Mouse (Mus musculus): Measurements from ENCODE around the gene Syne1.

Syne1 gene

DNA sequence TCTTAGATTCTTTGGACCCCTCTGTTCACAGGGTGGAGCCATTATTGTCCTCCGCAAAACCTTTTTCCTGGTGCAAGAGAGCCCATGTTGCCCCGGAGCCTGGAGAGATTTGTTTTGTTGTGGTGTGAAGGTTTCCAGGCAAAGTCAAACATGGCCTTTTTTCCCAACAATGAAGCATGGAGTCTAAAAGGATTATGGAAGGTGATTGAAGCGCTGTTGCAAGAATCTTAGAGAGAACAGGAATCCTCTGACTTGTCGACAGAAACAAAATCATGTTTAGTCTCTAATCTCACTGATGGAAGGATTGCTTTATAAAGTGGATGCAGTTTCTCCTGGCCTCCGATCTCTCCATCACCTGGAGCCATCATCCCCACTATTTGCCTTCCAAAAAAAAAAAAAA is at the start of gene Syne1:
Syne1 (minus strand) TSS at position 101 of the 400 bp plus-strand sequence.
- no peak for DNase-seq (ENCODE audit: low spot score)

DNA sequence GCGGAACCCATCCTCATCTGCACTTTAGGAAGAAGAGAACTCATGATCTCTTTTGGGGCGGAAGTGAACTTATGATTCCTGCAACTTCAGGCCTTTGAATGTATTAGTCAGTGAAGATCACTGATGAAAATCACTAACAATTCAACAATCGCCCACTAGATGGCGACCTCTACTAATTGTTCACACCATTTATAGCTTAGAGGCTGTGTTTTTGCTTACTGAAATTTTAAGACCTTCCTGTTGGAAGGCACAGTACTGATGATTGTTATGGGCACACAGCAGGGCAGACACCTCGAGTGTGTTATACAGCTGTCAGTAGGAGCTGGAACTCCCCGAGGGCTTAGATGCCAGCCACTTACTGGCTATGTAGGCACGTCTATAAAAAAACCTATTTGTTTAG is 48.8 kb upstream of the Syne1 start:
- peak; percentile 31 for DNase-seq (ENCODE audit: low spot score)

DNA sequence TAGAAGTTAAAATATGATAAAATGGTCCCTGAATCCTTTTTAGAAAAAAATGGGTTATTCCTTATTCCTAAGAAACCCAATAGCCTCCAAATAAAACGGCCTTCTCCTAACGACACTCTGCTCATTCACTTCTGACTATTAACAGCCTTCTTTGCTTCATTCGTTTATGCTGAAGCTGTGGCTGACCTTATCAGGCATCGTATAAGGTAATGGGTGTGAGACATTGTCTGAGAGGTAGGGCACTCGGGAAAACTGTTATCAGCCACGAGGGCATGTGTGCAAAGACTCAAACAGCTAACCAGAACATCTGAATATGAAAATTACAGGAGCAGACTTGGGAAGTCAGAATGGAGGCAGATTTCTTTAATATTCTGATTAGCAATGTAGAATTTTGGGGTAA is 45.3 kb upstream of the Syne1 start:
- DNase-seq (ENCODE audit: low spot score), result no peak

DNA sequence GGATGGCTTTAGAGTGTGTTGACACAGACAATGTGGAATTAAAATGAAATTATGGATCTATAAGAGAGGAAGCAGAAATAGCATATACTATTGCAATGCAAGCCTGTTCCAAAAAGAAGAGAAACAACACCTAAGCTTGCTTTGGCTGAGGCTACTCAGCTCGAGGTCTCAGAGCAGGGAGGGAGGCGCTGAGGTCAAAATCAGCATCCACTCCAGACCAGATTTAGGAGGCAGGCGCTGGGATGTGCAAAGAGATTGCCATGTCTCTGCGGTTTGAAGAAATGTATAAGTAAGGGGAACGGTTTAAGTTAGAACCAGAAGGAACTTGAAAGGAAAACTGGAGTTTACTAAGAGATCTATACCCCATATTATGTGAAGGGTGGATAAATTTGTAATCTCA is 43.2 kb upstream of the Syne1 start:
- no peak for DNase-seq (ENCODE audit: low spot score)

DNA sequence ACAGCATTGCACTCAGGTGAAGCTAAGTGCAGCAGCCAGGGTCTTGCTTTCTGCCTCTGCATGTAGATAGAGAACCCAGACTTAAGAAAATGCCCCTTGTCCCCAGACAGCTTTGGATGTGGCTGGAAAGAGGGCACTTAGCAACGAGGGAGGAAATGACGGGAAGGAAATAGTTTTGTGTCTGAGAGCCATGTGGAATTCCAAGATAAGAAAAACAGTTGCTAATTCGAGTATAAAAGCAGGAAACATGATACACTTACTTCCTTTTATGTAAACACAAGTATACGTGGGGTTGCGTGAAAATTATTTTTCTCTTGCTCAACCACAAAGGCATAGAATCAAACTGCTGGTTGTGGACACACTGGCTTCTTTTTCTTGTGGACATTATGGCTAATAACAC is 42.2 kb upstream of the Syne1 start, which contains the start of gene Myct1:
Myct1 (plus strand) TSS at position 312 of the 400 bp plus-strand sequence.
- DNase-seq (ENCODE audit: low spot score), result no peak

DNA sequence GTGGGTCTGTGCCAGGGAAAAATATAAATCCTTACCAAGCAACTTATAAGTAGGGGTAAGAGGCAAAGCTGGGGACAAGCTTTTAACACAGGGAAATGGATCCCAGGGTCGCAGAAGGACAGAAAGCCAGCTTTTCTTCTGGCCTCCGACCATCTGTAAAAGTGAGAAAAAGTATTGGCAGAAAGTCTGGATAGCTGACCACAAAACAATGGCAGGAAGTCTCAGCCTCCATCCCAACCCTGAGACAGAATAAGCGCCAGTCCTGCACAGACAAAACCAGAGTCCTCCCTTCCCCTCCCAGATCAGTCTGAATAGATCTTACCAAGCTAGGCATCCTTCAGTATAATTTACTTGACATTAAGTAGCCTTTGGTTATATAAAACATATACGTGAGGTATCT is 40.7 kb upstream of the Syne1 start:
- no peak for DNase-seq (ENCODE audit: low spot score)

DNA sequence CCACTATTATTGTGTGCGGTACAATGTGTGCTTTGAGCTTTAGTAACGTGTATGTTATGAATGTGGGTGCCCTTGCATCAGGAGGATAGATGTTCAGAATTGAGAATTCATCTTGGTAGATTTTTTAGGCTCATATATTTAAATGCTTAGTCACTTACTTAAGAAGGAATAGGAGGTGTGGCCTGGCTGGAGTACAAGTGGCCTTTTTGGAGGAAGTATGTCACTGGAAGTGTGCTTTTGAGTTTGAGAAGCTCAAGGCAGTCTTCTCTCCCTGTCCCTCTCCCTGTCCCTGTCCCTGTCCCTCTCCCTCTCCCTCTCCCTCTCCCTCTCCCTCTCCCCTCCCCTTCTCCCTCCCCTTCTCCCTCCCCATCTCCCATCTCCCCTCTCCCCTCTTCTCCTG is 39.8 kb upstream of the Syne1 start:
- DNase-seq (ENCODE audit: low spot score), result no peak

DNA sequence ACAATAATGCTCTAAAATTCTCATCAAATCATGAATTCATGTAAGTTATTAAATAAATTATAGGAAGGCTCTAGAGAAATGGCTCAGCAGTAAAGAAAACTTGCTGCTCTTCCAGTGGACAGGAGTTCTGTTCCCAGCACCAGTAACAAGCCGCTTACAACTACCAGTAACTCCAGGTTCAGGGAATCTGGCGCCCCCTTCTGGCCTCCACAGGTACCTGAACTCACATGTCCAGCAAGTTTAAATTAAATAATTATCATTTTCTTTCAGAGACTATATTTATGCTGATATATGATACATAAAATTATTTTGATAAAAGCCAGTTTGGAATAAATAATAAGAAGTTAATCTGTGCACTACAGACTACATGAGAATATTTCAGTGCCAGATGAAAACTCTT is 22.0 kb upstream of the Syne1 start:
- DNase-seq (ENCODE audit: low spot score), result no peak

DNA sequence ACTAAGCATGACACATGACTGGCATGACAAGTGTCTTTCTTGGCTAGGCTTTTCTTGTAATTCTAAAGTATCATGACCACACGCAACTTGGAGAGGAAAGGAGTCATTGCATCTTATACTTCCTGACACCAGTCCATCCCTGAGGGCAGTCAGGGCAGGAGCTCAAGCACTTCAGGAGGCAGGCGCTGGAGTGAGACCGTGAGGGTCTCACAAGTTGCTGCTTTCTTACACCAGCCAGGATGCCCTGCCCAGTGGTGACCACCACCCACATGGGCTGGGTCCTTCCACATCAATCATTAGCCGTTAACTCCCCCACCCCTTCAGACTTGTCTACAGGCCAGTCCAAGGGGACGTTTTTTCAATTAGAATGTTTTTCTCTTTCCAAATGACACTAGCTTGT is 20.1 kb upstream of the Syne1 start:
- DNase-seq (ENCODE audit: low spot score), result no peak

DNA sequence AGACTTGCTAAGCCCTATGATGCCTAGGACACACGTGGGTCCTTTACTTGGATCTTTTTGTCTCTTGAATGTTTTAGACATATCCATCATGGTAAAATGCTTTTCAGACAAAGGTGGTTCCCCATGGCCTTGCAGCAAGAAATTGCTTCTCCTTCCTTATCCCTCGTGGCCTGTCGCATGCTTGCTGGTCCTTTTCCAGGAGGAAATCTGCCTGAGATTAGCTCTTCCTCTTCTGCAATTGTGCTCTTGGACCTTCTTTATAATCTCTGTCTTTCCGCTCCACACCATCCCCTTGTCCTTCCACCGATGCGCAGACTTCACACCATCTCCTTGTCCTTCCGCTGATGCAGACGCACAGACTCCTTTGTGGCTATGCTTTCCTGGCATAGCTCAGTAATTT is 18.8 kb upstream of the Syne1 start:
- DNase-seq (ENCODE audit: low spot score), result no peak

DNA sequence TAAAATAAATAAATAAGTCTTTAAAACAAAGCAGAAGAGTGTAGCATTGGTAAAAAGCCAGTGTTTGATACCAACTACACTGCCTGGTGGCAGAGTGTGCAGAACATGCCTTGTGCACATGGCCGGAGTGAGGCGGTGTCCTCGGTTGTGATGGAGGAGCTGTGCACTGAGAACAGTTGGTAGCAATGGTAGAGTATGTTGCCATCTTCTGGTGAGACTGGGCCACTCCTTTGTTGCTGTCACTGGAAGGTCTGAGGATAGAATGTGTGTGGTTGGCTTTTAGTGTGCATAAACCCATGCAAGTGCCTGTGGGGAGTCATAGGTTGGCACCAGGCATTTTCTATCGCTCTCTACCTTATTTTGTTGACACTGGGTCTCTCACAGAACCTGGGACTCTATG is 17.7 kb upstream of the Syne1 start:
- DNase-seq (ENCODE audit: low spot score), result no peak

DNA sequence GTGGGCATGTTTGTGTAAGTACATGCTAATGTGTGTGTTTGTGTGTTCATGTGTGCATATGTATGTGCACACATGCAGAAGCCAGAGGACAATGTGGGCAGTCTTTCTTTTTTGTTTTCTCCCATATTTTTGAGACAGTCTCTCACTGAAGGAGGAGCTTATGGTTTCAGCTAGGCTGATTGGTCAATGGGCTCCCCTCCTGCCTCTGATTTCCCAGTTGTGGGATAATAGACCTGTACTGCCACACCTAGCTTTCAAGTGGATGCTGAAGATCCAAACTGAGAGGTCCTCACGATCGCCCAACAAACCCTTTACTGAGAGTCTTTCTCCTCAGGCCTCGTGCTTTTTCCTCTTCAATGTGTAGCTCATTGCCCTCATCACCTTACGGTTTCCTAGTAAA is 10.4 kb upstream of the Syne1 start:
- DNase-seq (ENCODE audit: low spot score), result no peak

DNA sequence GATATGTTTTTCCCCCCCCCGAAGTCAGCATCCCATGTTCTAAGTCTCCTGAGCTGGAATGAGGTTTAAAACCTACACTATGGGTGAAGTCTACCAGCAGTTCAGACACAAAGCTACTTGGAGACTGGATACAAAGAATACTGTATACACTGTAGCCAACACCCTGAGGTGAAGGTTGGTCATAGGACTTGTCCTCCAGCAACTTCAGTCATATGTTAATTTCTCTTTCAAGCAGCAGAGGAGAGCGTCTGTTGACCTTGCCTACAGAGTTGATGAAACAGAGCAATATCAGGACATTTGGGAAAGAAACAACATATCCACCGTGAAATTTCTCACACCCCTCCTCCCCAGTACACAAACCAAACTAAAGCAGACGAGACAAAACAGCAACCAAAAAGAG is 9.2 kb upstream of the Syne1 start:
- no peak for DNase-seq (ENCODE audit: low spot score)

DNA sequence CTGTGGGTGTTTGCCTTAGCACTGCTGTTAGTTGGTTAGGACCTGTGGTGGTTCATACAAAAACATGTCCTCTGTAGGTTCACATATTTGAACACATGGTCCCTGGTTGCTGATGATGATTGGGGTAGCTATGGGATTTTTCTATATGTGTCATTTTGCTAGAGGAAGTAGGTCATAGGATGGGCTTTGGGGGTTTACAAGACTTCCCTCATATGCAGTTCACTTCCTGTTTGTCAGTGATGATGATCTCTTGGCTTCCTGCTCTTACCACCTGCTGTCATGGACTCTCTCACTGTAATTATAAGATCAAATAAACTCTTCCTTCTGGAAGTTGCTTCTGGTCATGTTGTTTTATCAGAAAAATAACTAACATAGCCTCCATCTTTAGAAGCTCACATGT is 7.5 kb upstream of the Syne1 start:
- no peak for DNase-seq (ENCODE audit: low spot score)

DNA sequence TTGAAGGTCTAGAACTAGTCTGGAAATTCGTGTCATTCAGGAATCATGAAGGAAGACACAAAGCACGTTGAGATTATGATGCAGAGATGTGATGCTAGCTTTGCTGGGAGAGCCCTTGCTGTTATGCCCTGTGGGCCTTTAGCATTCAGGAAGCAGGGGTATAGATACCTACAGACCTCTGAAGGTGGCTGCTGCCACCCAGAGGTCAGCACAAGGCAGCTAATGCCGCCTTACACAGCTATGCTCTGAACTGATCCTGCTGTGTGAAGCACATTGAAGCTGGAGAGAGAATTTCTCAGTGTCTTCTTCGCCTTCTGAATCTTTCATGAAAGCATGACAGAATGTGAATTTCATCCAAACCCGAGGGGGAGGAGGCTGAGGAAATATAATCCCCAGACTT is 3.7 kb upstream of the Syne1 start:
- no peak for DNase-seq (ENCODE audit: low spot score)

DNA sequence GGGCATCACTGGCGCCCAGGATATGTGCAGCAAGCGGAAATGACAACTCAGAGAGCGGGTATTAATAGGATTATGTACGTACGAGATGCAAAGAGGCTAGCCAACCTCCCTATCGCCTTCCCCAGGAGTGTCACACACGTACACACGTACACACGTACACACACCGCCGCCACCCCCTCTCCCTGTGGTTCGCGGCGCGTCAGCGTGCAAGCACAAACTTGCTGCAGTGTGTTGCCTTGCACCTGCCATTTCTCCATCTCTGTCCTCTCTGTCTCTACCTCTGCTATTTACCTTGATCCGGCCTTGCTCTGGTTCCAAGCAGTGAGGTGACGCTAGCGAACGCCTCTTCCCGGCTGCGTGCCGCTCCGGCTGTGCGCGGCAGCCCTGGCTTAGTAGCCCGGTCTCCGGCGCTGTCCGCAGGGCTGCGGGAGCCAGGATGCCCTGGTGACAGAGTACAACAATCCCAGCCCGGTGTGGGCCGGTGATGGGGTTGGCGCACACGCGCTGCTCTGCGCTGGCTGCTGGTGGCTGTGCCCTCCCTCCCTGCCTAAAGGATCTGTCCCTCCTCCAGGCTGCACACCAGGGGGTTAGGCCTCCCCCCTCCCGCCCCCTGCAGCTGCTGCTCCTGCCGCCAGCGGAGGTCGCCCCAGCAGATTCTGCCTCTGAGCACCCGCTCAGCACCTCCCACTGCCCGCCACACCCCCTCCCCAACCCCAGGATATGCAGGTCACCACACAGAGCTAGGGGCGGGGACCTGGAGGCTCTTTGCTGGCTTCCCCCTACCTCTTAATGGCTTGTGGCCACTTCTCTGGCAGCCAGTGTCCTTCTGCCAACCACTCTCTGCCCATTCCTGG is 887 bp downstream of the Syne1 start:
- peak; percentile 37 for DNase-seq (ENCODE audit: low spot score)

DNA sequence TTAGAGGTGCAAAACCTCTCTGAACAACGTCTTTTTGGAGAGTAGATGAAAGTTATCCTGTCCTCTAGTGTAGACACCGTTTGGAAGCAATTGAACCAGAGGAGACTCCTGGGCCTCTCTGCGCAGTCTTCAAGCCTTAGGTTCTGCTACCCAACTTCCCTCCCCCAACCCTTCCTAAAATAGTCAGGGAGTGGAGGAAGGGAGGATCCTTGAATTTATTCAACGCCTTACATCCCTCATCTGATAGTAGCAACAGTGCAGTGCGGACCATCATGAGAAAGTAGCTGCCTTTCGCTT is 1.5 kb downstream of the Syne1 start:
- no peak for DNase-seq (ENCODE audit: low spot score)

DNA sequence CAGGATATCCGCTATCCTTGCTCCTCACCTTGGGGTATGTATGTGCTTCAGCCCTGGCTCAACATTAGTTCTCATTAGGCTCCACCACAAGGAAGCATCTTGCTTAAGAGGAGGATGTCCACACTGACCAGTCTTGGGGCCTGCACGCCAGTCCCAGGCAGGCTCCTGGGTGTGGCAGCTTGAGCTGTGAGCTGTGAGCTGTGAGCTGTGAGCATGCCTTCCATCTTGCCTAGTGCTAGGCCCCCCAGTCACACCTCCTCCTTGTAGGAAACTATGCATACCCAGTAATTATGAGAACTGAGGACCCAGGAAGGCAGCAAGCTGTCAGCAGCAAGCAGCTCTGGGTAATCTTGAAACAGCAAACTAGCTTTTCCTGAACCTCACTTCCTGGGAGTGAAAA is 2.6 kb downstream of the Syne1 start:
- no peak for DNase-seq (ENCODE audit: low spot score)

DNA sequence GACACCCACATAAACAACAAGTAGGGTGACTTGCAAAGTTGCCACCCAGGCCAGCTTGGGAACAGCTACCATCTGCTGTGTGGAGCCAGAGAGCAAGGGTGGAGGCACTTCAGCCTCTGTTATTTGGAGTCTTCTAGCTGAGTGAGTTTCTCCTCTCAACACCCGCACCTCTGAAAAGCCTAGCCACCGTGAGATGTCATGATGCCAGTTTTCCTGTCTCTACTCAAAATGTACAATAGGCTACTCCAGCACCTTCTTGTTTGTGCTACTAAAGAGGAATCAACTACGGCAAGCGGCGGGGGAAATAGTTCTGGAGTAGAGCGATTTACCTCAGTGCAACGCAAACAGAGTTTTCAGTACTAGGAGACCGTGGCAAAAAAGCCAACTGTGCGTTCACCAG is 3.5 kb downstream of the Syne1 start:
- DNase-seq (ENCODE audit: low spot score), result no peak

DNA sequence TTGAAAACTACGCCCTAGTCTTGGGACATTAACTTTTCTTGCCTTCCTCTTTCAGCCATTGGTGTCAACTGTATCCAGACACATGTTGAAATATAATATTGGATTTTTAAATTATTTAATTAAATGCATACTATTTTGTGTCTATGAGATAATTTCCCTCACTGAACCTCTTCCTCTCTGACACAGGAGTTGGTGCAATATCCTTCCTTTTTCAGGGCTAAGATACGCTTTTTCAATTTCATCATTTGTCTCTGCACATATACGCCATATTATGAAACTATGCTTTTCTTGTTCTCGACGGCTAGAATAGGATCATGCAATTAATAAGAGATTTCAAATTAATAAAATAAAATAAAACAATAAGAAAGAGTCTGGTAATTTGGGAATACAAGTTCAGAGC is 4.9 kb downstream of the Syne1 start:
- DNase-seq (ENCODE audit: low spot score), result no peak

DNA sequence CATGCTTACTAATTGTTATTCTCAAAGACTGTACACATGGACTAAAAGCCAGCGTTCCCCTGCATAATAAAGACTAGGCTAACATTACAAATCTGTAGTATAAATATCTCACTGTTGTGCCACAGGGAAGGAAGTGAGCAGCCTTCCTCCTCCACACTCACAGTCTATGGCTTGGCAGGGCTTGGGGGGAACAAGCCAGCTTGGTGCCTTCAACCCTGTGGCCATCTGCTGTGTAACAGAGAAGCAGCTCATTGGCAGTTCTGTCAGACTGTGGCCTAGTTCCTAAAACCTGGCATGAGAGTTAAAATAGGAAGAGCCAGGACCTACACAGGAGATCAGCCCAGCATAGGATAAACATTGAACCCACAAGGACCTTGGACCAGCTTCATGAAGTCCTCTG is 23.0 kb downstream of the Syne1 start:
- DNase-seq (ENCODE audit: low spot score), result no peak

DNA sequence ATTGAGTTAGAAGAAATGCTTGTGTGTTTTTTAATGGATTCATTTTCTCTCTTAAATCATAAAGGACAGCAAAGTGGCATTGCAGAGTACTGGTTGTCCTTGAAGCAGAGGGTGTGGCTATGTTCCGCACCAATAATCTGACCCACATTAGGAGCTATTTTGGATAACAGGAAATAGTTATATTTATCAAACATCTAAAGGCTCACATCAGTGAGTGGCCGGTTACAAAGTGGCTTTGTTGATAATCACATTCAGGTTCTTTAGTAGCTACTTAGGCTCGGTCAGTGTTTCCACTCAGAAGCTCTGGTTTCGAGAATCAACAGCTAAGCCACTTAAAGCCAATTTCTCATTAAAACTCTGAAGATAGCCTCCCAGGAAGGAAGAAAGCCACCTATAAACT is 23.6 kb downstream of the Syne1 start:
- DNase-seq (ENCODE audit: low spot score), result no peak

DNA sequence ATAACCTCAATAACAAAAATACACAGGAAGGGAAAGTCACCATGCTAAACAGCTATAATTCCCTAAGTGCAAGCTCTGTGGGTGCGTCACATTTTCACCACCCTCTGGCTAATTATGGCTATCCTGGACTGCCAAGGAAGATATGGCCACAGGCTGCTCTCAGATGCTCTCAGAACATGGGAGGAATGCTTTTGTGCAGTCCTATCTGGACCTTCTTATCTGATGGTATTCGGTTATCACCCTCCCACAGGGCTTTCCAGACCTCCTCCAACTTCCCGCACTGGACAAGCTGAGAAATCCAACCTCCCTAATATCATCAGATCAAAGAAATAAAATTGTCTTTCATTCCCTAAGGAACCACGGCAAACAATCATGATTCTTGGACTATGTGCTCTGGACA is 28.4 kb downstream of the Syne1 start:
- no peak for DNase-seq (ENCODE audit: low spot score)

DNA sequence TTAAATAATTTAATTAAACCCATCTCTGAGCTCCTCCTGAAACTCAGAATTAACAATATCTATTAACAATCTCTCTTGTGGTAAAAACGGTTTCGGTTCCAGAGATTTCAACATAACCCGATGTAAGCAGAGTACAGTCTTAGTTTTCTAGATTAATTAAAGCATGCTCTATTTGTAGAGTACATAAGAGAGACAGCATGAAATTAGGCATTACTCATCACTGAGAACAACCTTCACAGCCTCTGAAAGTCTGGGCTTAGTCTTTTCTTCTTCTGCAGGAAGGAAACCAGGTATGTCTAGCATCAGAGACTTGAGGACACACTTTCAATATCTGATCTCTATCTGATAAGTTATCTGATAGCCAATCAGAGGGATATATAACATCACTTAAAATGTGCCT is 29.0 kb downstream of the Syne1 start:
- DNase-seq (ENCODE audit: low spot score), result no peak

DNA sequence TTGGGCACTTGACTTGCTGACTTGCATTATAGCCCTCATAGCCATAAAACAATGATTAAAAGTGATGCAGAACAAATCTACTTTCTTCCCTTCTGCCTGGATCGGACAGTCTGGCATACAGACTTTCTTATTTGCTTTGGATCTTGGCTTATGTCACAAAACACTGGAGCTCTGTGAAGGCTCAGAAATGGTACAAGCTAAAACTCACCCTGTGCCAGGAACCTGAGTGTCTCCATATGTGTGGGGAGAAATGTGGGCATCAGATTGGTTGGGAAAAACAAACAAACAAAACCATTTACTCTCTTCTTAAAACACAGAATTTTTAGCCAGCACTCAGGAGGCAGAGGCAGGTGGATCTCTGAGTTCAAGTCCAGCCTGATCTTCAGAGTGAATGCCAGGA is 30.6 kb downstream of the Syne1 start:
- DNase-seq (ENCODE audit: low spot score), result no peak
